Comparison of ENCODE assay signal across 24 mouse cellular contexts in the genomic region with DNA sequence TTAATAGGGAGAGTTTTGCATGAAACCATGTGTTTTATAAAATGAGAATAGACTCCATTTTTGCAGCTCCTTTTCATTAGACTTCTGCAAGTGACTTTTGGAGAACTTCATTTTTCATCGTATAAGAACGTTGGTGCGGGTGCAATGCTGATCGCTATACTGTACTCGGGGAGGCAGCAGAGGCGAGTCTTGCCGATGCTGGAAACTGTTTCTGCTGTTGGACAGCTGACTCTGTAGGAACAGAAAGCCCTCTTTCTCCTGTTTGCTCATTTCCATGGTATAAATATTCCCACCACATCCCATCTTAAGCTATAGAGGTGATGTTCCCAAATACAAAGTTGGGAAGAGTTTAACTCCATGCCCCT.
"Had no signal": no experiment of that assay in that cellular context is flagged by ENCODE, and none has a peak within 500 bp of the region (broad histone marks: within the 10 kb centered on the region; RNA-seq: fewer than 3 reads in every experiment).

No protein-coding gene starts in this region.

- H3K4me3 ChIP-seq: heart, adult 2 months; heart, embryonic 13.5 days; heart, embryonic 15.5 days; hindbrain, embryonic 15.5 days; kidney, embryonic 15.5 days; limb, embryonic 13.5 days; limb, embryonic 15.5 days had no signal

- H3K9me3 ChIP-seq: heart, embryonic 13.5 days; heart, embryonic 15.5 days; hindbrain, embryonic 15.5 days; kidney, embryonic 15.5 days; limb, embryonic 13.5 days; limb, embryonic 15.5 days had no signal

- H3K9ac ChIP-seq: forebrain, postnatal 0 days; heart, embryonic 13.5 days; heart, embryonic 15.5 days; hindbrain, embryonic 15.5 days; kidney, embryonic 15.5 days; limb, embryonic 13.5 days; limb, embryonic 15.5 days had no signal

- H3K4me1 ChIP-seq: heart, embryonic 13.5 days; heart, embryonic 15.5 days; hindbrain, embryonic 15.5 days; kidney, embryonic 15.5 days; limb, embryonic 13.5 days; limb, embryonic 15.5 days had no signal

- ATAC-seq: forebrain, postnatal 0 days; hindbrain, postnatal 0 days had no signal

- H3K4me2 ChIP-seq: heart, embryonic 11.5 days; heart, embryonic 13.5 days; heart, embryonic 15.5 days; hindbrain, embryonic 15.5 days; kidney, embryonic 15.5 days; limb, embryonic 13.5 days; limb, embryonic 15.5 days had no signal

- DNase-seq: forebrain, postnatal 0 days; gastrocnemius, postnatal 14 days; gastrocnemius, postnatal 36 days; heart, adult 11 months; heart, adult 2 months; heart, postnatal 14 days; heart, postnatal 36 days; kidney, adult 11 months; kidney, adult 2 months; kidney, adult 9 months; kidney, postnatal 14 days; kidney, postnatal 36 days; layer of hippocampus, adult 9-11 months; layer of hippocampus, postnatal 36 days; left cerebral cortex, postnatal 4 days had no signal

- H3K36me3 ChIP-seq: heart, embryonic 13.5 days; heart, embryonic 15.5 days; hindbrain, embryonic 15.5 days; kidney, embryonic 15.5 days; limb, embryonic 13.5 days; limb, embryonic 15.5 days had no signal

- H3K27me3 ChIP-seq: heart, embryonic 13.5 days; heart, embryonic 15.5 days; hindbrain, embryonic 15.5 days; kidney, embryonic 15.5 days; limb, embryonic 13.5 days; limb, embryonic 15.5 days had no signal

- H3K27ac ChIP-seq: heart, adult 2 months; heart, embryonic 13.5 days; heart, embryonic 15.5 days; hindbrain, embryonic 15.5 days; hindbrain, postnatal 0 days; kidney, embryonic 15.5 days; kidney, postnatal 0 days; limb, embryonic 13.5 days; limb, embryonic 15.5 days had no signal
